ENCODE assay signal across 8 mouse cellular contexts in the genomic region with DNA sequence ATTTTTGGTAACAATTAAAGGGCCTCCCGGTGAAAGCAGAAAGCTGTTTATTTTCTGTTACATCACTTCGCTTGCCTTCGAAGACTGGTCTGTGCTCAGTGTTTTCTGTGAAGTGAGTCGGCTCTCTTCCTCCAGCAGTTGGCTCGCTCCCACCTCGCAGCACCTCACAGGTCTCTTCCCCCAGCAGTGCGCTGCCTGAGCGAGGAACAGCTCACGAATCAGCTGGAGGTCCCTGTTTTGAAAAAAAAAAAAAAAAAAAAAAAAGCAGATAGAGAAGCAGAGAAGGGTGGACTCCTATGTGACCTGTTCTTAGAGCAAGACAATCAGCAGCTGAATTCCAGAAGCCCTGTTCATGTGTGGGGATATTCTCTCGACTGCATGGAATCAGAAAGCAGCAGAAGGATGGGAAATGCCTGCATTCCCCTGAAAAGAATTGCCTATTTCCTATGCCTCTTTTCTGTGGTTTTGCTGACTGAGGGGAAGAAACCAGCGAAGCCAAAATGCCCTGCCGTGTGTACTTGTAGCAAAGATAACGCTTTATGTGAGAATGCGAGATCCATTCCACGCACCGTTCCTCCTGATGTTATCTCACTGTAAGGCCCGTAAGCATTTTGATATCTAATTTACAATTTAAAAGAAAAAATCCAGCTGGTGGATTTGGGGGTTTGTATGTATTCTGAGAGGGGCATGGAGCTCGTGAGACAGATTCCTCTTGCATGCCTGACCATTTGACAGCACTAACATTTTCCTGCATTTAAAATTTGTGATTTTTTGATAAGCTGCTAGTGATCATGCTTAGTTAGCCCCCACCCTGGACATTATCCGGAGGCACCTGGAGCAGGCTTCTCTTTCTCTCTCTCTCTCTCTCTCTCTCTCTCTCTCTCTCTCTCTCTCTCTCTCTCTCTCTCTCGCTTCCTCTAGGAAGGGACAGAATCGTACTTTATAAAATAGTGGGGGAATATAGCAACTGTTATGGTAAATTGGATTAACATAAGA. TPM values are rescaled to one million over a fixed set of nuclear protein-coding genes. Genes with fewer than 3 reads are reported as not detected.
A peak's percentile ranks its signal among the peaks of the same experiment; 100 is the strongest.
DNase-seq lines count a peak whose midpoint lies in the region; ATAC-seq lines count a peak whose summit lies in the region.

Gene Lgi1, plus strand, starts transcription at position 32 of the 996 bp plus-strand sequence.

- peak within 1 kb of the TSS; percentile 21 for H3K4me3 ChIP-seq in heart, embryonic 11.5 days (ENCODE audit: low read depth, low read length)
- H3K4me3 ChIP-seq in forebrain, embryonic 13.5 days, result peak within 1 kb of the TSS; percentile 27

- no peak for ATAC-seq in heart, embryonic 11.5 days (replicated peaks; ENCODE audit: insufficient number of reproducible peaks, low FRiP score, low TSS enrichment)
- ATAC-seq in forebrain, embryonic 13.5 days, result peak; percentile 48

- no peaks in the 10 kb centered on the region for H3K36me3 ChIP-seq in heart, embryonic 11.5 days (ENCODE audit: control insufficient read depth, insufficient read depth, low read length)
- no peaks in the 10 kb centered on the region for H3K36me3 ChIP-seq in forebrain, embryonic 13.5 days (ENCODE audit: poor library complexity, severe bottlenecking)

- peak within 1 kb of the TSS; percentile 17; the same call in 1 of the 2 replicates for H3K9ac ChIP-seq in heart, embryonic 11.5 days (ENCODE audit: low read depth, low read length)
- peak within 1 kb of the TSS; percentile 59 for H3K9ac ChIP-seq in forebrain, embryonic 13.5 days

- WGBS in heart, embryonic 11.5 days (ENCODE audit: insufficient replicate concordance), result 24% methylated on average over 21 of the region's 21 CpGs
- 21% methylated on average over 21 of the region's 21 CpGs for WGBS in forebrain, embryonic 13.5 days

- peak within 1 kb of the TSS; percentile 56 for H3K4me2 ChIP-seq in heart, embryonic 11.5 days
- H3K4me2 ChIP-seq in forebrain, embryonic 13.5 days, result peak within 1 kb of the TSS; percentile 55

- H3K27ac ChIP-seq in heart, embryonic 11.5 days (ENCODE audit: low read depth, low read length), result no peak within 1 kb of the TSS
- peak within 1 kb of the TSS; percentile 73 for H3K27ac ChIP-seq in forebrain, embryonic 13.5 days

- no peaks in the 10 kb centered on the region for H3K4me1 ChIP-seq in heart, embryonic 11.5 days (ENCODE audit: control insufficient read depth, insufficient read depth, low read length)
- peaks cover 25% of the 10 kb centered on the region for H3K4me1 ChIP-seq in forebrain, embryonic 13.5 days

- DNase-seq in heart, adult 8-10 months (ENCODE audit: low spot score), result no peak
- peak; percentile 93 for DNase-seq in brain, adult 2 months (ENCODE audit: low read depth, low spot score)
- DNase-seq in left cerebral cortex, adult 8-10 months (ENCODE audit: low spot score in 2 of 2), result peak; percentile 42 to 69
- peak; percentile 71 to 72 for DNase-seq in right cerebral cortex, adult 2 months (ENCODE audit: low spot score in 2 of 2)
- DNase-seq in thymus, postnatal 0 days (ENCODE audit: low spot score), result no peak
- DNase-seq in adrenal gland, adult (ENCODE audit: inconsistent age in 2 of 2, low spot score in 1 of 2), result no peak

- H3K9me3 ChIP-seq in heart, embryonic 11.5 days (replicated peaks; ENCODE audit: control insufficient read depth, low read length), result no peaks in the 10 kb centered on the region
- no peaks in the 10 kb centered on the region for H3K9me3 ChIP-seq in forebrain, embryonic 13.5 days (replicated peaks)

- H3K27me3 ChIP-seq in heart, embryonic 11.5 days (ENCODE audit: control insufficient read depth, insufficient read depth, low read length), result 0 out of 2 replicates have a peak, but pooled peaks cover 2% of the 10 kb centered on the region
- H3K27me3 ChIP-seq in forebrain, embryonic 13.5 days, result peaks cover 11% of the 10 kb centered on the region; the same call in 1 of the 2 replicates

RNA-seq across cellular contexts. Expression of gene Lgi1, which starts in this region (rescaled TPM):
- polyA plus RNA-seq in heart, embryonic 11.5 days (2014; fragmentation: Nextera tagmentation; extraction: Ambion mirVana), result 0.31 and 0.84 TPM in 2 replicates
- 10 to 100 TPM in 1 of 4 experiments, 1 to 10 TPM in 3; 2.0 to 11.5 (median 5.8) TPM for total RNA-seq in heart, adult 8-10 months (2022)
- 5.9 TPM in 2 replicates for polyA plus RNA-seq in forebrain, embryonic 13.5 days (2015; fragmentation: Nextera tagmentation; extraction: Ambion mirVana)
- total RNA-seq in left cerebral cortex, adult 8-10 months (2022), result 100 to 1,000 TPM; 116 to 135 (median 120) TPM
- 0.14 TPM in 1 of 2 replicates, not detected in the other for polyA plus RNA-seq in thymus, postnatal 0 days (2015; fragmentation: Nextera tagmentation; extraction: Ambion mirVana)

Comparison
In these comparisons a context has a peak if more than half of its experiments do, and no peak if none do; other contexts are left out.
1. RNA of gene Lgi1 (total RNA-seq): 116 to 135 TPM in left cerebral cortex, adult 8-10 months; 2.0 to 11.5 TPM in heart, adult 8-10 months; every median in the first group is over 4 times any median in the second.
2. DNase-seq: peak in brain, adult 2 months (single experiment), left cerebral cortex, adult 8-10 months (2 of 2) and right cerebral cortex, adult 2 months (2 of 2); none in heart, adult 8-10 months (single experiment), thymus, postnatal 0 days (single experiment) and adrenal gland, adult (0 of 2).